Mouse (Mus musculus) neural tube, embryonic 15.5 days (tissue): Measurements from ENCODE around the gene Omt2a. TPM values are rescaled to one million over a fixed set of nuclear protein-coding genes. Genes with fewer than 3 reads are reported as not detected.
"Not testable (repeated sequence)": the region's sequence is repeated elsewhere in the genome, so short reads cannot be mapped to it uniquely, and the experiment has no call there.

ENCODE experiments used
- ATAC-seq: fragments of 200-750 bp; cut with Nextera tagmentation; 2 replicates; pipeline ENCODE4 v1.8.0; 2017; ENCODE audit warnings: mild to moderate bottlenecking, moderate TSS enrichment, moderate library complexity; ENCODE audit not compliant: low FRiP score
- H3K27ac ChIP-seq: fragments of 300-500 bp; sonication (generic); replicated peaks from 2 replicates; pipeline ENCODE4 v1.5.1; 2015; ENCODE audit warnings: mild to moderate bottlenecking, inconsistent platforms
- H3K27me3 ChIP-seq: fragments of 300-500 bp; sonication (generic); replicated peaks from 2 replicates; pipeline ENCODE4 v1.6.1; 2015; ENCODE audit warnings: inconsistent platforms
- H3K36me3 ChIP-seq: fragments of 300-500 bp; sonication (generic); 2 replicates; pipeline ENCODE4 v1.6.1; 2015; ENCODE audit warnings: inconsistent platforms
- H3K4me1 ChIP-seq: fragments of 300-500 bp; sonication (generic); 2 replicates; pipeline ENCODE4 v1.6.1; 2015; ENCODE audit warnings: inconsistent platforms
- H3K4me2 ChIP-seq: fragments of 300-500 bp; sonication (generic); 2 replicates; pipeline ENCODE4 v1.6.1; 2015; ENCODE audit warnings: inconsistent platforms, mild to moderate bottlenecking, moderate library complexity
- H3K4me3 ChIP-seq: fragments of 300-500 bp; sonication (generic); replicated peaks from 2 replicates; pipeline ENCODE4 v1.5.1; 2015; ENCODE audit warnings: mild to moderate bottlenecking, inconsistent platforms
- H3K9ac ChIP-seq: fragments of 300-500 bp; sonication (generic); replicated peaks from 2 replicates; pipeline ENCODE4 v1.6.1; 2015; ENCODE audit warnings: mild to moderate bottlenecking, inconsistent platforms
- H3K9me3 ChIP-seq: fragments of 300-500 bp; sonication (generic); replicated peaks from 2 replicates; pipeline ENCODE4 v1.6.1; 2016; ENCODE audit warnings: inconsistent platforms
- WGBS: fragments of 180-500 bp; shearing (Covaris S2); methylation state at CpG from one replicate; pipeline ENCODE4 v1.1.7; 2015; ENCODE audit warnings: mixed read lengths; 5-methylcytosine and 5-hydroxymethylcytosine counted together
- polyA plus RNA-seq: library from polyadenylated mRNA; unstranded; fragments of >200 nt; fragmentation: Nextera tagmentation; extraction: Ambion mirVana; gene quantifications from 2 replicates; pipeline ENCODE4 v1.2.1, GENCODE M21; 2015

The Omt2a gene
- polyA plus RNA-seq, 1 experiment from 2014 or later = not detected

DNA sequence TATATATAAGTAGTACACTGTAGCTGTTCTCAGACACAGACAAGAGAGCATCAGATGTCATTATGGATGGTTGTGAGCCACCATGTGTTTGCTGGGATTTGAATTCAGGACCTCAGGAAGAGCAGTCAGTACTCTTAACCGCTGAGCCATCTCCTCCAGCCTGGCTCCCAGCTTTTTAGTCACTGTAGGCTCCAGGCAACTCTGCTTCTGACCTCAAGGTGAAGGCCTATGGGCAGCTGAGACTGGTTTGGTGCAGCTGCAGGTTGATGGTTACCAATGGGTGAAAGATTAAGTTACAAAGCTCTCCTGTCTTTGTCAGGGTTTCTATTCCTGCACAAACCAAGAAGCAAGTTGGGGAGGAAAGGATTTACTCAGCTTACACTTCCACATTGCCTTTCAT lies 20.9 kb downstream of the Omt2a start:
- H3K27me3 ChIP-seq, H3K4me1 ChIP-seq, ATAC-seq, H3K4me2 ChIP-seq, H3K9ac ChIP-seq, H3K9me3 ChIP-seq, H3K27ac ChIP-seq, H3K4me3 ChIP-seq, H3K36me3 ChIP-seq: not testable (repeated sequence)
- WGBS = 89% methylated on average over 1 of the region's 1 CpGs

- 90% methylated on average over 8 of the region's 8 CpGs for WGBS
- not testable (repeated sequence) for H3K36me3 ChIP-seq, H3K4me3 ChIP-seq, ATAC-seq, H3K9me3 ChIP-seq, H3K27me3 ChIP-seq, H3K4me1 ChIP-seq, H3K9ac ChIP-seq, H3K27ac ChIP-seq, H3K4me2 ChIP-seq
Observed at GRCm38 (mm10) chr9:78292462-78292861, 22.1 kb downstream of the Omt2a start.

DNA sequence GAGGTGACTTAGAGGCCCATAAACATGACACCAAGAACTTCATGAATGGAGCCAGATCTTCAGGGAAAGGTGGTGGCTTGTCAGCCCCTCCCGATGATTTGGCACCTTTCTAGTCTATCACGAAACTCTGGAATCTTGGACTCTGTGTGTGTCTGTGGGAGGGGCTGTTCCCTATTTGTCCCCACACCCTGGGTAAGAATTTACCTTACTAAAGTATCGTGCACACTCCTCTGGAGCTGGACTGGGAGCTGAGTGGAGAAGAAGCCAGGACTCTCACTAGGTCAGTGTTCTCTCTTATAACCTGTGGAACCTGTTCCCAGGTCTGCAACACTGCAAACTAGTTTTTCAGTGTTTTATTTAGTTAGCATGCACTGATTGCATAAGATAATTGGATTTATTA lies 24.9 kb downstream of the Omt2a start, which contains the start of gene Gm10639:
Gm10639 (plus strand) TSS at position 201 of the 400 bp plus-strand sequence.
- H3K9ac ChIP-seq, H3K4me3 ChIP-seq, H3K27ac ChIP-seq, H3K4me1 ChIP-seq, ATAC-seq, H3K4me2 ChIP-seq, H3K36me3 ChIP-seq, H3K9me3 ChIP-seq, H3K27me3 ChIP-seq: not testable (repeated sequence)
- 86% methylated on average over 3 of the region's 3 CpGs for WGBS

- ATAC-seq = not testable (repeated sequence)
Observed at GRCm38 (mm10) chr9:78289063-78289462, 25.5 kb downstream of the Omt2a start.

GRCm38 (mm10) chr9:78282002-78282711 lies 32.4 kb downstream of the Omt2a start:
- H3K9ac ChIP-seq, H3K27ac ChIP-seq, H3K4me1 ChIP-seq, H3K36me3 ChIP-seq, H3K4me3 ChIP-seq, H3K4me2 ChIP-seq, H3K9me3 ChIP-seq, ATAC-seq, H3K27me3 ChIP-seq: not testable (repeated sequence)
- WGBS = 80% methylated on average over 4 of the region's 4 CpGs

More at GRCm38 (mm10) chr9:78289063-78289462, 25.5 kb downstream of the Omt2a start:
- H3K9ac ChIP-seq, H3K4me2 ChIP-seq, H3K36me3 ChIP-seq, H3K27ac ChIP-seq, H3K4me3 ChIP-seq, H3K27me3 ChIP-seq, H3K9me3 ChIP-seq, H3K4me1 ChIP-seq: not testable (repeated sequence)
- WGBS = 71% methylated on average over 1 of the region's 1 CpGs

GRCm38 (mm10) chr9:78270945-78271344 lies 43.7 kb downstream of the Omt2a start:
- not testable (repeated sequence) for ATAC-seq, H3K36me3 ChIP-seq
- WGBS = 89% methylated on average over 3 of the region's 3 CpGs

More at GRCm38 (mm10) chr9:78270945-78271344, 43.7 kb downstream of the Omt2a start:
- not testable (repeated sequence) for H3K9me3 ChIP-seq, H3K4me1 ChIP-seq, H3K4me3 ChIP-seq, H3K9ac ChIP-seq, H3K4me2 ChIP-seq, H3K27me3 ChIP-seq, H3K27ac ChIP-seq

Other genes with a start within 250 kb of the Omt2a start
- 84.7 and 90.9 TPM in 2 replicates for gene Fbxo9, start 205.7 kb downstream of the Omt2a start, polyA plus RNA-seq
- 30.2 and 30.6 TPM in 2 replicates for gene Ick, start 205.6 kb downstream of the Omt2a start, polyA plus RNA-seq
- 38.4 and 40.5 TPM in 2 replicates for gene Gsta4, start 132.0 kb downstream of the Omt2a start, polyA plus RNA-seq
- 0.22 TPM in 1 of 2 replicates, not detected in the other for gene Gsta1, start 84.1 kb downstream of the Omt2a start, polyA plus RNA-seq
- not detected in 2 replicates for gene Gm3776, start 57.7 kb downstream of the Omt2a start, polyA plus RNA-seq
- not detected in 2 replicates for gene Gm10639, start 24.9 kb downstream of the Omt2a start, polyA plus RNA-seq
- gene Omt2b, start 12.8 kb upstream of the Omt2a start, polyA plus RNA-seq = not detected in 2 replicates
- 0.82 TPM in 1 of 2 replicates, not detected in the other for gene Gsta2, start 41.0 kb upstream of the Omt2a start, polyA plus RNA-seq
- 3.6 and 4.4 TPM in 2 replicates for gene Dppa5a, start 53.4 kb upstream of the Omt2a start, polyA plus RNA-seq
- gene Ooep, start 63.9 kb upstream of the Omt2a start, polyA plus RNA-seq = 3.8 and 4.4 TPM in 2 replicates
- 0.29 and 0.65 TPM in 2 replicates for gene Ddx43, start 81.0 kb upstream of the Omt2a start, polyA plus RNA-seq
- 0.86 and 1.4 TPM in 2 replicates for gene Cgas, start 128.4 kb upstream of the Omt2a start, polyA plus RNA-seq
- gene Mto1, start 133.4 kb upstream of the Omt2a start, polyA plus RNA-seq = 30.0 and 30.1 TPM in 2 replicates
- gene Gm17324, start 134.0 kb upstream of the Omt2a start, polyA plus RNA-seq = 2.6 and 3.0 TPM in 2 replicates
- gene Eef1a1, start 174.4 kb upstream of the Omt2a start, polyA plus RNA-seq = 2,707 and 3,339 TPM in 2 replicates